Mouse (Mus musculus) CH12.LX (cell line): ENCODE data around the gene Rfx4. TPM values are rescaled to one million over a fixed set of nuclear protein-coding genes. Genes with fewer than 3 reads are reported as not detected.

Source experiments
- DNase-seq: peaks from one replicate; pipeline ENCODE4 v3.0.0-alpha.2; 2013; ENCODE audit errors: extremely low read depth
- H3K27ac ChIP-seq: 2 replicates; pipeline ENCODE4 v1.5.1; 2012; ENCODE audit warnings: low read depth, mild to moderate bottlenecking, control low read depth, moderate library complexity; ENCODE audit not compliant: insufficient read depth
- H3K27me3 ChIP-seq: replicated peaks from 2 replicates; pipeline ENCODE3; 2012; ENCODE audit warnings: inconsistent platforms
- H3K36me3 ChIP-seq, 2 experiments: replicated peaks in 1 of 2; 2 replicates each; pipeline versions ENCODE3 to v1.6.1; 2012; ENCODE audit warnings: inconsistent platforms in 1 of 2, low read length in 1 of 2, mild to moderate bottlenecking in 1 of 2, mixed read lengths in 1 of 2, moderate library complexity in 1 of 2; ENCODE audit not compliant: control insufficient read depth in 1 of 2, insufficient read depth in 1 of 2
- H3K4me1 ChIP-seq, 2 experiments: 2 replicates each; pipeline ENCODE4 v1.6.1; 2012; ENCODE audit warnings: inconsistent platforms in 1 of 2, moderate library complexity in 1 of 2; ENCODE audit not compliant: insufficient read depth in 2 of 2, control insufficient read depth in 1 of 2
- H3K4me2 ChIP-seq: 2 replicates; pipeline ENCODE4 v1.6.1; 2012; ENCODE audit warnings: low read depth, mild to moderate bottlenecking, control low read depth; ENCODE audit not compliant: poor library complexity, insufficient read depth, severe bottlenecking
- H3K4me3 ChIP-seq, 3 experiments: fragments of 150-350 bp in 1 of 3; sonication (generic) in 1 of 3; replicated peaks in 1 of 3; 2 replicates each; pipeline versions ENCODE3 to v1.5.1; 2011 to 2012; ENCODE audit warnings: low read depth in 2 of 3, low read length in 2 of 3, mild to moderate bottlenecking in 2 of 3, moderate library complexity in 2 of 3, control low read depth in 1 of 3, improper control_type of control experiment in 1 of 3, inconsistent platforms in 1 of 3, mixed read lengths in 1 of 3; ENCODE audit not compliant: poor library complexity in 1 of 3
- H3K79me2 ChIP-seq: replicated peaks from 2 replicates; pipeline ENCODE4 v1.6.1; 2012; ENCODE audit warnings: mild to moderate bottlenecking, moderate library complexity; ENCODE audit not compliant: control insufficient read depth, poor library complexity, insufficient read depth, severe bottlenecking; ENCODE audit errors: extremely low read depth
- H3K9ac ChIP-seq: 2 replicates; pipeline ENCODE4 v1.6.1; 2012; ENCODE audit warnings: low read depth, mild to moderate bottlenecking, control low read depth, moderate library complexity; ENCODE audit not compliant: insufficient read depth
- H3K9me3 ChIP-seq: replicated peaks from 2 replicates; pipeline ENCODE3; 2012; ENCODE audit warnings: low read length, inconsistent platforms, mixed read lengths
- BHLHE40 ChIP-seq: IDR thresholded peaks from 2 replicates; pipeline ENCODE4 v1.6.1; 2011; ENCODE audit warnings: mild to moderate bottlenecking, low read depth, low read length, improper control_type of control experiment
- E2F4 ChIP-seq: IDR thresholded peaks from 2 replicates; pipeline ENCODE4 v1.6.1; 2011; ENCODE audit warnings: low read depth, low read length, improper control_type of control experiment; ENCODE audit not compliant: insufficient replicate concordance
- ELF1 ChIP-seq: IDR thresholded peaks from 2 replicates; pipeline ENCODE4 v1.6.1; 2014; ENCODE audit warnings: low read depth, mild to moderate bottlenecking, inconsistent platforms, low read length, improper control_type of control experiment
- EP300 ChIP-seq: IDR thresholded peaks from 2 replicates; pipeline ENCODE4 v1.6.1; 2011; ENCODE audit warnings: low read length, improper control_type of control experiment
- IRF4 ChIP-seq: IDR thresholded peaks from 2 replicates; pipeline ENCODE4 v1.6.1; 2014; ENCODE audit warnings: low read depth, mild to moderate bottlenecking, inconsistent platforms, low read length, improper control_type of control experiment
- KAT2A ChIP-seq: IDR thresholded peaks from 2 replicates; pipeline ENCODE4 v1.6.1; 2012; ENCODE audit warnings: low read length, improper control_type of control experiment, inconsistent platforms; ENCODE audit not compliant: insufficient replicate concordance
- MAFK ChIP-seq: IDR thresholded peaks from 2 replicates; pipeline ENCODE4 v1.6.1; 2011; ENCODE audit warnings: low read length, improper control_type of control experiment; ENCODE audit not compliant: insufficient replicate concordance
- MXI1 ChIP-seq: IDR thresholded peaks from 2 replicates; pipeline ENCODE4 v1.6.1; 2011; ENCODE audit warnings: mild to moderate bottlenecking, low read depth, low read length, improper control_type of control experiment
- NRF1 ChIP-seq: IDR thresholded peaks from 2 replicates; pipeline ENCODE4 v1.6.1; 2014; ENCODE audit warnings: low read depth, mild to moderate bottlenecking, inconsistent platforms, low read length, improper control_type of control experiment, moderate library complexity
- POLR2A ChIP-seq: IDR thresholded peaks from 2 replicates; pipeline ENCODE4 v1.6.1; 2011; ENCODE audit warnings: low read depth, mild to moderate bottlenecking, improper control_type of control experiment, low read length
- USF2 ChIP-seq: conservative IDR thresholded peaks from 2 replicates; pipeline ENCODE4 v1.6.1; 2011; ENCODE audit warnings: low read depth, low read length, improper control_type of control experiment
- ZC3H11A ChIP-seq: IDR thresholded peaks from 2 replicates; pipeline ENCODE4 v1.6.1; 2012; ENCODE audit warnings: low read depth, mild to moderate bottlenecking, inconsistent platforms, low read length, improper control_type of control experiment
- ZKSCAN1 ChIP-seq: IDR thresholded peaks from 2 replicates; pipeline ENCODE4 v1.6.1; 2012; ENCODE audit warnings: low read depth, inconsistent platforms, low read length, improper control_type of control experiment, borderline replicate concordance
- ZMIZ1 ChIP-seq: IDR thresholded peaks from 2 replicates; pipeline ENCODE4 v1.6.1; 2012; ENCODE audit warnings: low read depth, mild to moderate bottlenecking, inconsistent platforms, low read length, improper control_type of control experiment
- dilution Hi-C: fragments of 300-500 bp; cut with MboI; formaldehyde crosslinking; loops from 2 replicates; pipeline ENCODE4 v1.14.3; 2020; ENCODE audit warnings: low sequenced_read_pairs; ENCODE audit not compliant: extremely low pct_unique_long_range_greater_than_20kb, extremely low pct_ligation_motif_present
- in situ Hi-C: fragments of 300-500 bp; cut with MboI; formaldehyde crosslinking; loops from 3 replicates; pipeline ENCODE4 v1.14.3; 2019; ENCODE audit warnings: low sequenced_read_pairs, low pct_ligation_motif_present, low pct_unique_long_range_greater_than_20kb, mixed read lengths
- polyA plus RNA-seq: library from polyadenylated mRNA; unstranded; fragments of >175 nt; gene quantifications from 2 replicates; pipeline ENCODE4 v1.2.1, GENCODE M21; 2012; ENCODE audit warnings: low read depth; ENCODE audit not compliant: insufficient read length
- total RNA-seq, 2 experiments: library from RNA; depleted of rRNA; stranded (reverse); fragments of 300-350 nt in 1 of 2; fragments of >200 nt in 1 of 2; gene quantifications; 2 replicates each; pipeline ENCODE4 v1.2.3; 2012 to 2014

The Rfx4 gene
- total and polyA plus RNA-seq, 3 experiments, result 0.04 TPM; not detected in 2

- H3K9ac ChIP-seq, result no peak overlapping the region
- TF ChIP-seq NRF1, result no peak
- no peak for TF ChIP-seq ZMIZ1
- TF ChIP-seq MAFK, result no peak
- TF ChIP-seq IRF4, result no peak
- no peak for TF ChIP-seq ZC3H11A
- TF ChIP-seq ZKSCAN1, result no peak
- no peak for TF ChIP-seq KAT2A
- TF ChIP-seq ELF1, result no peak
- TF ChIP-seq E2F4, result no peak
- TF ChIP-seq MXI1, result no peak
- no peak for TF ChIP-seq POLR2A
- TF ChIP-seq EP300, result no peak
- TF ChIP-seq USF2, result no peak
- TF ChIP-seq, all 38 proteins: peak for 0
- H3K9me3 ChIP-seq, result no peaks in the 10 kb centered on the region
- peaks cover 29 to 80% of the 10 kb centered on the region in 2 experiments for H3K36me3 ChIP-seq
- no peaks in the 10 kb centered on the region for H3K79me2 ChIP-seq
- dilution Hi-C loops (no loop called here), in situ Hi-C loops (no loop called here)
- no peak overlapping the region for H3K27ac ChIP-seq
- H3K4me1 ChIP-seq, result peaks cover 0 to 10% of the 10 kb centered on the region in 2 experiments; a peak in 3 of 4 replicates
- no peaks in the 10 kb centered on the region for H3K27me3 ChIP-seq
- DNase-seq, result no peak
- no peak overlapping the region for H3K4me3 ChIP-seq
- no peak overlapping the region for H3K4me2 ChIP-seq
Measured at GRCm38 (mm10) chr10:84711940-84712339, 43.9 kb upstream of the Rfx4 start.

GRCm38 (mm10) chr10:84712532-84712931 lies 43.3 kb upstream of the Rfx4 start:
- Histone ChIP-seq H3K27ac (no peak overlapping the region), H3K4me3 (no peak overlapping the region), H3K9me3 (no peaks in the 10 kb centered on the region), H3K27me3 (no peaks in the 10 kb centered on the region), H3K36me3 (peaks cover 33 to 78% of the 10 kb centered on the region in 2 experiments), H3K4me2 (no peak overlapping the region), H3K9ac (no peak overlapping the region), H3K4me1 (peaks cover 0 to 10% of the 10 kb centered on the region in 2 experiments; a peak in 3 of 4 replicates), H3K79me2 (no peaks in the 10 kb centered on the region)
- in situ Hi-C loops, result no loop called here
- dilution Hi-C loops, result no loop called here
- no peak for TF ChIP-seq EP300
- DNase-seq, result no peak

- no peaks in the 10 kb centered on the region for H3K27me3 ChIP-seq
- TF ChIP-seq BHLHE40, result 0 out of 2 replicates have a peak, but pooled peaks have one; percentile 8
- TF ChIP-seq ZKSCAN1, result no peak
- 0 out of 2 replicates have a peak, but pooled peaks have one; percentile 44 for TF ChIP-seq MAFK
- H3K4me1 ChIP-seq, result peaks cover 0 to 10% of the 10 kb centered on the region in 2 experiments; a peak in 3 of 4 replicates
- no peak overlapping the region for H3K4me3 ChIP-seq
- DNase-seq, result peak; percentile 19
- no peaks in the 10 kb centered on the region for H3K79me2 ChIP-seq
- in situ Hi-C loops (no loop called here), dilution Hi-C loops (no loop called here)
- H3K36me3 ChIP-seq, result peaks cover 36 to 80% of the 10 kb centered on the region in 2 experiments
- H3K4me2 ChIP-seq, result no peak overlapping the region
- no peaks in the 10 kb centered on the region for H3K9me3 ChIP-seq
- no peak overlapping the region for H3K9ac ChIP-seq
- no peak overlapping the region for H3K27ac ChIP-seq
Measured at GRCm38 (mm10) chr10:84713043-84713442, 42.8 kb upstream of the Rfx4 start.
